Mouse (Mus musculus): ENCODE measurements around the gene Nr1i3.

Gene Nr1i3

GRCm38 (mm10) chr1:171213801-171214496 is at the start of gene Nr1i3:
Gene Nr1i3, plus strand, starts transcription at chr1:171213970.
- no peak for DNase-seq (ENCODE audit: low spot score)

DNA sequence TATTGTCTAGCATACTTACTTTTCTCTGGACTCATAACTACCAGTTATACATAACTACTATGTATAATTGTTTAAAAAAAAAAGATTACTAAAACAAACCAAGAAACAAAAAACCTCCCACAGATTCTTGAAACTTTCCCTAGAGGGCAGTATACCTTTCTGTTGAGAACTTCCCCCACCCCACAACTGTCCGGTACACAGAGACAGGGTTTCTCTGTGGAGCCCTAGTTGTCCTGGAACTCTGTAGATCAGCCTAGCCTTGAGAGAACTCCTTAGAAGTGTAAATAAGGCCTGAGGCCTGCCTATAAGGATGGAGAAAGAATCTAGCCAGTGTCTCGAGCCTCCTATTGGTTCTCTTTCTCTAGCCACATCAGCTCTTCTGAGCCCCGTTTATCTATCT is 49.5 kb upstream of the Nr1i3 start:
- DNase-seq (ENCODE audit: low spot score), result no peak

GRCm38 (mm10) chr1:171165629-171166345 is 48.0 kb upstream of the Nr1i3 start:
- DNase-seq (ENCODE audit: low spot score), result no peak

DNA sequence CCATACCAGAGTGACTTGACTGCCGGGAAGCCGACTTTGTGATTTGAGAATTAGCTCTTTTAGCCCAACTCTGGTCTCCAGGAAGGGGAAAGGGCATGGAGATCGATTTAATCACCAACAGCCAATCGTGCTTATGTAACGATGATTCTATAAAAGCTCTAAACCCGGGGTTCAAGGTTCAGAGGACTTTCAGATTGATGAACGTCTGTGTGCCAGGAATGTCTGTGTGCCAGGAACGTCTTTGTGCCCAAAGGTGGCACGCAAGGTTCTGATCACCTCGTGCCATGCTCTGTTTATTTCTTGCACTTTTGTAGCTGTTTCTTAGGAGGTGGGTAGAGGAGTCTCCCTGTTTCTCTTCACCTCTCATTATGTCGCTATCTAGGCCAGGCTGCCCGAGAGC is 44.9 kb upstream of the Nr1i3 start:
- no peak for DNase-seq (ENCODE audit: low spot score)

GRCm38 (mm10) chr1:171169913-171170312 is 43.9 kb upstream of the Nr1i3 start:
- no peak for DNase-seq (ENCODE audit: low spot score)

GRCm38 (mm10) chr1:171171138-171171537 is 42.6 kb upstream of the Nr1i3 start:
- no peak for DNase-seq (ENCODE audit: low spot score)

DNA sequence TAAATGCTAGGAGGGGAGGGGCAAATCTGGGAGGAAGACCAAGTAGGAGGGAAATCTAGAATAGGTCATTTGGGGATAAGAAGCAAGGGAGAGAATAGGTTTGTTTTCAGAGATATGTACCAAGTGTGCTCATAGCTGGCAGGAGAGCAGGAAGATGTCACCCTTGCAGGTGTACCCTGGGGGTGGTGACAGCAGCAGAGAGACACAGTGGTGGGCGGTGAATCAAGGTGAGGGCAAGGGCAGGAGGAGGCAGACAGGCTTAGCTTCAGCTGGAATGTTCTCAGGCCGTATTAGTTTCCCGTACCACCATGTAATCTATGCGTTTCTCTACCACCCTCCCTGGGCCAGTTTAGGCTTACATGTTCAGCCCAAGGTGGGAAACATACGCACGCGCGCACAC is 41.0 kb upstream of the Nr1i3 start:
- DNase-seq (ENCODE audit: low spot score), result no peak

DNA sequence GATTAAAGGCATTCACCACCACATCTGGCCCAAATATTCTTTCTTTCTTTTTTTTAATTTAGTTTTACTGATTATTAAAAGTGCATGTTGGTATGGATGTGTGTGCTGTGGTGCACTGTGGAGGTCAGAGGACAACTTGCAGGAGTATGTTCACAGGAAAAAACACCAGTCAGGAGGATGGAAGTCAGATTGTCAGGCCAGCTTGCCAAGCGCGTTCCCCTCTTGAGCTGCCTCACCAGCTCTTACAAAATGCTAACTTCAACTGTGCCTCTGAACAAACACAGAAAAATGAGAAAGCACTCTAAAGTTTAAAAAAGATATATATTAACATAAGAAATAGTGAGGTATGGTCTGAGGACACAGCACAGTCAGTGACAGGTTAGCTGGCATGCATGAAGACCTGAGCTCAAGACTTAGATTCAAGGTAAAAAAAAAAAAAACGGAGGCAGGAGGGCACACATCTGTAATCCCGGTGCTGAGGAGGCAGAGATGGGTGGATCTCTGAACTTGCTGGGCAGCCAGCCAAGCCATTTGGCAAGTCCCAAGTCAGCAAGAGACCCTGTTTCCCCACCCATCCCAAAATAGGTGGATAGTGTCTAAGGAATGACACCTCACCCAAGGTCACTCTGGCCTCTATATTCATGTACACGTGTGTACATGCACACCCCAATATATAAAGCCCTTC is 34.1 kb upstream of the Nr1i3 start:
- DNase-seq (ENCODE audit: low spot score), result no peak

GRCm38 (mm10) chr1:171183025-171183424 is 30.7 kb upstream of the Nr1i3 start:
- DNase-seq (ENCODE audit: low spot score), result no peak

- no peak for DNase-seq (ENCODE audit: low spot score)
Observed at GRCm38 (mm10) chr1:171183620-171184019, 30.1 kb upstream of the Nr1i3 start.

GRCm38 (mm10) chr1:171184314-171184713 is 29.5 kb upstream of the Nr1i3 start:
- peak; percentile 51 for DNase-seq (ENCODE audit: low spot score)

DNA sequence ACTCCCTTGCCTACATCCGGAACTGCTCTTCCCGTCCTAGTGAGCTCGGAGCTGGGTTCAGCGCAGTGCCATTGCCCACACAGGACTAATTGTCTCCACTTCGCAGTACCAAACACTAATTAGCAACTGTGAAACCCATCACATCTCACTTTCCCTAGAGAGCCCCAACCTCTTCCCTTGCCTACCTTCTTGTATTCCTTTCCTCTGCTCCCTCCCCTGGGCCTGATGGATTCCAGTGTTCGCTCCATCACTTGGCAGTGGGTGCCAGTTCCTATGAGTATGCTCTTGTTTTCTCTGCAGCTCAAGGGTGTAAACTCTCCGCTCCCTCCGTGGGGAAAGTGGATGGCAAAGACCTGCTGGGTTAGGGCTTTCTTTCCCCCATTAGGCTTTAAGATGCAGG is 28.1 kb upstream of the Nr1i3 start:
- no peak for DNase-seq (ENCODE audit: low spot score)

DNA sequence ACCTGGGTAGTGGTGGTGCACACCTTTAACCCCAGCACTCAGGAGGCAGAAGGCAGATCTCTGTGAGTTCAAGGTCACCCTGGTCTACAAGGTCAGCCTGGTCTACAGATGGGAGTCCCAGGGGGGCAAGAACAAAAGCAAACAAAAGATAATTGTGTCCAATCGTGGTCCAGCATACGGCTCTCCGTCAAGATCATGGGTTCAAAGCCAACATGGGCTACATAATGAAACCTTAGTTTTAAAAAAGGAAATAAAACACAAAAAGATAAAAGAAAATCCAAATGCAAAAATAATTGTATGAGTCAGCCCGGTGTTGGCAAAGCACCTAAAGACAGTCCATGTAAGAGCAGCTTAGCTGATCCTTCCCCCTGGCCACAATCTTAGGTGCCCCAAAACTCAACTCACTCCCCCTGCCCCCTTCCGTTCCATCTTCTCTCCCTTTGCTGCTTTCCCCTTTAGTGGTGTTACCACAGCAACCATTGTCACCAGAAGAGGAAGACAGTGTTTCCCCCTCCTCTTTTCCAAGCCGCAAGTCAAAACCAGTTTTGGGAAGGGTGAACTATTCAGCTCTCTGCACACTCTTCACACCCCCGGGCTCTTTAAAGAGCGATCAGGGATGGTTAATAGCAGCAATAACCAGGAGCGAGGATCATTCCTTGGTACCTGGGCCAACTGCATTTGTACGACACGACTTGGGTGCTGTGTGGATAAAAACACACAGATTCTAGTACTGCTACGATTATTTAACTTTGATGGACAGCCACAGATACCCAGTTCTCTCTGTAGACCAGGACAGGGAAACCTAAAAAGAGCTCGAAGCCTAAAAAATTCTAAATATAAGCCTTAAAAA is 25.7 kb upstream of the Nr1i3 start:
- no peak for DNase-seq (ENCODE audit: low spot score)

- DNase-seq (ENCODE audit: low spot score), result no peak
Observed at GRCm38 (mm10) chr1:171189046-171189445, 24.7 kb upstream of the Nr1i3 start.

GRCm38 (mm10) chr1:171189476-171190114 is 24.2 kb upstream of the Nr1i3 start:
- DNase-seq (ENCODE audit: low spot score), result no peak

GRCm38 (mm10) chr1:171190832-171191231 is 22.9 kb upstream of the Nr1i3 start:
- DNase-seq (ENCODE audit: low spot score), result no peak

GRCm38 (mm10) chr1:171192283-171192682 is 21.5 kb upstream of the Nr1i3 start:
- no peak for DNase-seq (ENCODE audit: low spot score)

DNA sequence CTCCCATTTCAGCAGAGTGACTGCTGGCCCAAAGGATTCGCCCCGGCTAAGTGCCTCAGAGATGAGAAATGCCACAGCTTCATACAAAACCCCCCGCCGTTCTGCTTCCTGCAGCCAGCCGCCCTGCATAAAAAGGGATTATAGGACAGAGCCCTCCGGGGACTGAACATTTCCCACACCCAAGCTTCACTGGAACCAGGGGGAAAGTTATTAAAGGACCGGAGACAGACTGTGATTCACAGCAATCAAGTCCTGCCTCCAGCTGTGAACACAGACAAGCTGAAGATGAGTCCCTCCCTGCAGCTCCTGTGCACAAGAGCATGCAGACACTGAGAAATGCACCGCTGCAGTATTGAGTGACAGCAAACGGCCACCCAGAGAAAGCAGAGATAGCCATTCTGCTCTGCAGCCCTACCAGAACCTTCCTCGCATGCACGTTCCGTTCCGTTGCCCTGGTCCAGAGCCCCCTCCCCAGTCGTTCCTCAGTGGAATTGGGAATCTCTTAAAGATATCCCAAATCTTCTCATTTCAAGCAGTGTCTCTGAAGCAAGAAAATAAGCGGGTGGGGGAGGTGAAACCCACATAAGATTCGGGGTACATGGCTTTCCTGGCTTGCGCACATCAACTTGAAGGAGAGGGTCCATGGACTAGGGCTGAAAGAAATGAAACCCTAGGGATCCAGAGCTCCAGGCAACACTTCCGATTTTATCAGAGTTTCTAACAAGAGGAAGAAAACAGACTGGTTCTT is 20.5 kb upstream of the Nr1i3 start:
- DNase-seq (ENCODE audit: low spot score), result no peak

- DNase-seq (ENCODE audit: low spot score), result no peak
Observed at GRCm38 (mm10) chr1:171193911-171194830, 19.6 kb upstream of the Nr1i3 start.
